Mouse (Mus musculus): ENCODE results near the gene Ano8. TPM values are rescaled to one million over a fixed set of nuclear protein-coding genes. Genes with fewer than 3 reads are reported as not detected.

The Ano8 gene
- polyA plus RNA-seq, 1 experiment from 2014 or later: 6.8 TPM

GRCm38 (mm10) chr8:71497077-71497645, 11.4 kb upstream of the Ano8 start:
- 78% methylated on average over 1 of the region's 1 CpGs for WGBS
- Histone ChIP-seq H3K27me3 (replicated peaks) (no peaks in the 10 kb centered on the region), H3K4me3 (replicated peaks) (no peak overlapping the region), H3K27ac (replicated peaks) (no peak overlapping the region), H3K9me3 (replicated peaks) (no peaks in the 10 kb centered on the region), H3K9ac (replicated peaks) (no peak overlapping the region), H3K36me3 (peaks cover 17% of the 10 kb centered on the region), H3K4me2 (no peak overlapping the region), H3K4me1 (peaks cover 37% of the 10 kb centered on the region)
- ATAC-seq (ENCODE audit: low FRiP score): no peak

GRCm38 (mm10) chr8:71496481-71496880, 10.7 kb upstream of the Ano8 start:
- H3K9ac ChIP-seq (replicated peaks): no peak overlapping the region
- no peak overlapping the region for H3K4me2 ChIP-seq
- peaks cover 37% of the 10 kb centered on the region for H3K4me1 ChIP-seq
- no peaks in the 10 kb centered on the region for H3K9me3 ChIP-seq (replicated peaks)
- WGBS: 44% methylated on average over 11 of the region's 11 CpGs
- no peak overlapping the region for H3K4me3 ChIP-seq (replicated peaks)
- no peak for ATAC-seq (ENCODE audit: low FRiP score)
- H3K36me3 ChIP-seq: peaks cover 22% of the 10 kb centered on the region
- H3K27me3 ChIP-seq (replicated peaks): no peaks in the 10 kb centered on the region
- H3K27ac ChIP-seq (replicated peaks): peak overlapping the region; percentile 10; the same call in 1 of the 2 replicates

- no peaks in the 10 kb centered on the region for H3K9me3 ChIP-seq (replicated peaks)
- peaks cover 37% of the 10 kb centered on the region for H3K4me1 ChIP-seq
- no peak overlapping the region for H3K4me3 ChIP-seq (replicated peaks)
- no peak overlapping the region for H3K9ac ChIP-seq (replicated peaks)
- H3K36me3 ChIP-seq: peaks cover 28% of the 10 kb centered on the region
- H3K27ac ChIP-seq (replicated peaks): peak overlapping the region; percentile 51; the same call in 1 of the 2 replicates
- 89% methylated on average over 5 of the region's 5 CpGs for WGBS
- ATAC-seq (ENCODE audit: low FRiP score): no peak
- H3K27me3 ChIP-seq (replicated peaks): no peaks in the 10 kb centered on the region
- H3K4me2 ChIP-seq: no peak overlapping the region
Measured at GRCm38 (mm10) chr8:71495811-71496210, 10.0 kb upstream of the Ano8 start.

- H3K4me3 ChIP-seq (replicated peaks): no peak overlapping the region
- 16% methylated on average over 16 of the region's 16 CpGs for WGBS
- peaks cover 36% of the 10 kb centered on the region for H3K36me3 ChIP-seq
- H3K4me1 ChIP-seq: peaks cover 41% of the 10 kb centered on the region
- peak overlapping the region; percentile 41 for H3K4me2 ChIP-seq
- no peaks in the 10 kb centered on the region for H3K9me3 ChIP-seq (replicated peaks)
- ATAC-seq (ENCODE audit: low FRiP score): peak; percentile 83
- no peaks in the 10 kb centered on the region for H3K27me3 ChIP-seq (replicated peaks)
- no peak overlapping the region for H3K9ac ChIP-seq (replicated peaks)
- H3K27ac ChIP-seq (replicated peaks): no peak overlapping the region
Measured at GRCm38 (mm10) chr8:71495039-71495438, 9.3 kb upstream of the Ano8 start.

GRCm38 (mm10) chr8:71488454-71488853, 2.7 kb upstream of the Ano8 start:
- Histone ChIP-seq H3K27me3 (replicated peaks) (no peaks in the 10 kb centered on the region), H3K9me3 (replicated peaks) (no peaks in the 10 kb centered on the region), H3K27ac (replicated peaks) (peak overlapping the region; percentile 83), H3K4me3 (replicated peaks) (peak overlapping the region; percentile 57), H3K36me3 (peaks cover 37% of the 10 kb centered on the region), H3K9ac (replicated peaks) (peak overlapping the region; percentile 74), H3K4me1 (peaks cover 58% of the 10 kb centered on the region), H3K4me2 (peak overlapping the region; percentile 99)
- WGBS: 0% methylated on average over 22 of the region's 22 CpGs
- peak; percentile 90 for ATAC-seq (ENCODE audit: low FRiP score)

DNA sequence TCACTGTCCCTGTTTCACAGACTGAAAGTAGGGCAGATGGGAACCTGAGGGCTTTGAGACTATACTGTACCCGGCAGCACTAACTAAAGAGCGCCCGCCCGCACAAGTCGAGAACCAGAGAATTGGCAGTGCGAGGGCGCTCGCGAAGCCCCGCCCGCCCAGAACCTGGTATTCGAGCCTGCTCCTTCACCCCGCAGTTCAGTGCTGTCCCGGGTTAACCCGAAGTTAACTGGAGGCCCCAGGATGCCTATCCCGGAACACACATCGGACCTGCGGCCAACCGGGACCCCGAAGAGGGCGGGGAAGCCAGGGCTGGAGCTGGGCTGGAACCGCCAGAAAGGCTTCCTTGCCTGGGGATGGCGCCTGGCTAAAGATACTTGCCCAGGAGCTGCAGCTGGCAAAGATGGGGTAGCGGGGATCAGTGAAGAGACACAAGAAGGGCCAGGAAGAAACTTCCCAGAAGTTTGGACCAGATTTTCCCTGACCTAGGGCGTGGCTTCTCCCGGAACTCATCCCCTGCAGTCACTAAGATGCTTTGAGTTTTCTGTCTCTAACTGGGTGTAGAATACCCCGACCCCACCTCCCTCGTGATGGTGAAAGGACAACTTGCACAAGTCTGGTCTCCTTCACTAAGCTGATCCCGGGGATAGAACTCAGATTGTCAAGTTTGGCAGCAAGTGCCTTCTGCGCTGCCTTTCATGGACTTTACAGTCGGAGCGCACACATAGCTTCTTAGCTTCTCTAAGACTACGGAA, 2.1 kb upstream of the Ano8 start, which contains the start of gene Gtpbp3:
Gene Gtpbp3, plus strand, starts transcription at position 413 of the 755 bp plus-strand sequence.
- WGBS: 1% methylated on average over 33 of the region's 33 CpGs
- Histone ChIP-seq H3K27me3 (replicated peaks) (no peaks in the 10 kb centered on the region), H3K36me3 (peaks cover 34% of the 10 kb centered on the region), H3K4me2 (peak within 1 kb of the TSS; percentile 99), H3K9me3 (replicated peaks) (no peaks in the 10 kb centered on the region), H3K4me1 (peaks cover 64% of the 10 kb centered on the region), H3K9ac (replicated peaks) (peak within 1 kb of the TSS; percentile 74), H3K27ac (replicated peaks) (peak within 1 kb of the TSS; percentile 83), H3K4me3 (replicated peaks) (peak within 1 kb of the TSS; percentile 57)
- ATAC-seq (ENCODE audit: low FRiP score): peak; percentile 34; the same call in 1 of the 2 replicates

DNA sequence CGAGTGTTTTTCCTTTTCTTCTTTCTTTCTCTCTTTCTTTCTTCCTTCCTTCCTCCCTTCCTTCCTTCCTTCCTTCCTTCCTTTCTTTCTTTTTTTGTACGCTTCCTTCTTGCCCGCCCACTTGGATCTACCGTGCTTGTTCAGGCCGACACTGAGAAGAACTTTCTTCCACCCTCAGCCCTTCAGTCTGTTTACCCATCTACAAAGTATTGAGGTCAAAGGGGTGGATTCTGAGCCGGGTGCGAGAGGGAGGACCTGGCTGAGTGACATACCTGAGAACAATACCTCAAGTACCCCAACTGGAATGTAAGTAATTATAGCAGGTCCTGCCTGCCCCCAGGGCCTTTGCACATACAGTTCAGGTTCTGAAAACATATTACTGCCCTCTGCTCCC, 370 bp upstream of the Ano8 start:
- Histone ChIP-seq H3K9me3 (replicated peaks) (no peaks in the 10 kb centered on the region), H3K4me1 (peaks cover 69% of the 10 kb centered on the region), H3K27ac (replicated peaks) (peak overlapping the region; percentile 85), H3K4me2 (peak overlapping the region; percentile 86), H3K9ac (replicated peaks) (peak overlapping the region; percentile 37; the same call in 1 of the 2 replicates), H3K27me3 (replicated peaks) (no peaks in the 10 kb centered on the region), H3K36me3 (peaks cover 26% of the 10 kb centered on the region), H3K4me3 (replicated peaks) (peak overlapping the region; percentile 84)
- whole genome bisulfite sequencing: 23% methylated on average over 7 of the region's 7 CpGs
- no peak for ATAC-seq (ENCODE audit: low FRiP score)

GRCm38 (mm10) chr8:71484736-71485135, 1.0 kb downstream of the Ano8 start:
- Histone ChIP-seq H3K36me3 (peaks cover 27% of the 10 kb centered on the region), H3K4me1 (peaks cover 62% of the 10 kb centered on the region), H3K4me2 (peak overlapping the region; percentile 86), H3K9ac (replicated peaks) (peak overlapping the region; percentile 99), H3K4me3 (replicated peaks) (peak overlapping the region; percentile 84), H3K27ac (replicated peaks) (no peak overlapping the region), H3K9me3 (replicated peaks) (no peaks in the 10 kb centered on the region), H3K27me3 (replicated peaks) (no peaks in the 10 kb centered on the region)
- WGBS: 95% methylated on average over 19 of the region's 19 CpGs
- ATAC-seq (ENCODE audit: low FRiP score): no peak

GRCm38 (mm10) chr8:71483932-71484331, 1.8 kb downstream of the Ano8 start:
- Histone ChIP-seq H3K4me1 (peaks cover 54% of the 10 kb centered on the region), H3K9ac (replicated peaks) (no peak overlapping the region), H3K27me3 (replicated peaks) (no peaks in the 10 kb centered on the region), H3K4me3 (replicated peaks) (no peak overlapping the region), H3K9me3 (replicated peaks) (no peaks in the 10 kb centered on the region), H3K36me3 (peaks cover 34% of the 10 kb centered on the region), H3K4me2 (0 out of 2 replicates have a peak overlapping the region, but pooled peaks have one; percentile 86), H3K27ac (replicated peaks) (no peak overlapping the region)
- 46% methylated on average over 8 of the region's 8 CpGs for WGBS
- ATAC-seq (ENCODE audit: low FRiP score): no peak

DNA sequence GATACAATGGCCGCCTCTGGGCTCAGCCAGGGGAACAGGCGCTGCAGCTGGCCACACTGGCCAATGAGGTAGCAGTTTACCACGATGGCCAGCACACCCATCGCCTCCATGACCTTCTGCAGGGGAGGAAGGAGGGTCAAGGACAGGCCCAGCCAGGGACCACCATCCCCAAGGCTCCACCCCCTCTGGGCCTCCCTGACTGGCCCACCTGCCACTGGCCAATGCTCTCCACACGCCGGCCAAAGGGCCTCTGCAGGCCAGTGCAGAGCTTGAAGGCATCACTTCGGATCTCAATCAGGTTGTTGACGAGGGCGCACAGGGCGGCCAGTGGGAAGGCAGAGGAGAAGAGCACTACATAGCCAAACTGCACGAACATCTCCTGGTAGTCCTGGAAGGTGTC, 6.8 kb downstream of the Ano8 start:
- Histone ChIP-seq H3K27ac (replicated peaks) (no peak overlapping the region), H3K36me3 (peaks cover 54% of the 10 kb centered on the region), H3K27me3 (replicated peaks) (no peaks in the 10 kb centered on the region), H3K4me1 (peaks cover 39% of the 10 kb centered on the region), H3K4me2 (no peak overlapping the region), H3K4me3 (replicated peaks) (no peak overlapping the region), H3K9ac (replicated peaks) (no peak overlapping the region), H3K9me3 (replicated peaks) (no peaks in the 10 kb centered on the region)
- ATAC-seq (ENCODE audit: low FRiP score): no peak
- WGBS: 94% methylated on average over 11 of the region's 11 CpGs

DNA sequence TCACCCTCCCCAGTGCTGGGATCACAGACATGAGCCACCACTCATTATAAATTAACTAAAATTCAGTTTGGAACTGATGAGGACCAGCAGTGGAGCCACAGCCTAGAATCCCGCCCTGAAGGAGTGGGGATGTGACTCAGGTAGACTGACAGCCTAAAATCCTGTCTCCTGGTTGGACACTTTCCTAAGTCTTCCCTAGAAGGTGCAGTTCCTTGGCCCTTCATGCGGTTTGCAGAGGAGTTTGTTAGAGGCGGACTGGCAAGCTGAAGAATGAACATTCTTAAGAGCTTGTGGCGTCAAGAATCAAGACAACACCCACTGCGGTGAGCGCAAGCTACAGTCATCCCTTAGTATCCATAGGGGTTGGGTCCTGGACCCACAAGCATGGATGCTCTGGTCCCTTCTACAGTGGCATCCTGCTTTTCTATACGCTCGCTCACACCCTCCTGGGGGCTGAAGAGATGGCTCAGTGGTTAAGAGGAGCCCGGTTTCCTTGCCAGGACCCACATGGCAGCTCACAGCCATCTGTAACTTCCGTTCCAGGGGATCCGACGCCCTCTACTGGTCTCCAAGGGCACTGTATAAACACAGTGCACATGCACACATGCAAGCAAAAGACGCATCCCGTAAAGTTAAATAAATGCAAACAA, 8.4 kb downstream of the Ano8 start:
- peak overlapping the region; percentile 56 for H3K4me3 ChIP-seq (replicated peaks)
- 41% methylated on average over 14 of the region's 14 CpGs for WGBS
- H3K36me3 ChIP-seq: peaks cover 65% of the 10 kb centered on the region
- peaks cover 28% of the 10 kb centered on the region for H3K4me1 ChIP-seq
- ATAC-seq (ENCODE audit: low FRiP score): 0 out of 2 replicates have a peak, but pooled peaks have one; percentile 0
- H3K27me3 ChIP-seq (replicated peaks): no peaks in the 10 kb centered on the region
- no peaks in the 10 kb centered on the region for H3K9me3 ChIP-seq (replicated peaks)
- H3K4me2 ChIP-seq: peak overlapping the region; percentile 81
- H3K9ac ChIP-seq (replicated peaks): peak overlapping the region; percentile 65
- peak overlapping the region; percentile 93 for H3K27ac ChIP-seq (replicated peaks)
